Mouse (Mus musculus): Measurements from ENCODE around the gene Rtn4rl1. TPM values are rescaled to one million over a fixed set of nuclear protein-coding genes. Genes with fewer than 3 reads are reported as not detected.
A peak's percentile ranks its signal among the peaks of the same experiment; 100 is the strongest.

Gene Rtn4rl1
- polyA plus RNA-seq, 1 experiment from 2014 or later: 1.4 TPM

GRCm38 (mm10) chr11:75227632-75228031 lies 34.0 kb downstream of the Rtn4rl1 start:
- ATAC-seq (ENCODE audit: insufficient read depth, low FRiP score): no peak
- H3K9me3 ChIP-seq (replicated peaks; ENCODE audit: control insufficient read depth, low read length): no peaks in the 10 kb centered on the region
- no peaks in the 10 kb centered on the region for H3K36me3 ChIP-seq (ENCODE audit: control insufficient read depth, insufficient read depth, low read length)
- H3K9ac ChIP-seq (ENCODE audit: low read length): no peak overlapping the region
- H3K4me1 ChIP-seq (ENCODE audit: control insufficient read depth, insufficient read depth, low read length): no peaks in the 10 kb centered on the region
- no peaks in the 10 kb centered on the region for H3K27me3 ChIP-seq (ENCODE audit: control insufficient read depth, insufficient read depth, low read length)
- WGBS: 46% methylated on average over 3 of the region's 3 CpGs
- no peak overlapping the region for H3K4me3 ChIP-seq (replicated peaks; ENCODE audit: low read length)
- H3K4me2 ChIP-seq (ENCODE audit: low read depth, low read length): no peak overlapping the region
- H3K27ac ChIP-seq (ENCODE audit: low read length): no peak overlapping the region

- H3K4me1 ChIP-seq (ENCODE audit: control insufficient read depth, insufficient read depth, low read length): no peaks in the 10 kb centered on the region
- no peak overlapping the region for H3K9ac ChIP-seq (ENCODE audit: low read length)
- no peaks in the 10 kb centered on the region for H3K36me3 ChIP-seq (ENCODE audit: control insufficient read depth, insufficient read depth, low read length)
- no peak overlapping the region for H3K4me3 ChIP-seq (replicated peaks; ENCODE audit: low read length)
- H3K27ac ChIP-seq (ENCODE audit: low read length): no peak overlapping the region
- H3K4me2 ChIP-seq (ENCODE audit: low read depth, low read length): no peak overlapping the region
- H3K9me3 ChIP-seq (replicated peaks; ENCODE audit: control insufficient read depth, low read length): no peaks in the 10 kb centered on the region
- no peak for ATAC-seq (ENCODE audit: insufficient read depth, low FRiP score)
- H3K27me3 ChIP-seq (ENCODE audit: control insufficient read depth, insufficient read depth, low read length): no peaks in the 10 kb centered on the region
- 61% methylated on average over 6 of the region's 6 CpGs for WGBS
These were observed 35.7 kb downstream of the Rtn4rl1 start for GRCm38 (mm10) chr11:75229289-75229688.

- Histone ChIP-seq H3K36me3 (ENCODE audit: control insufficient read depth, insufficient read depth, low read length) (no peaks in the 10 kb centered on the region), H3K27ac (ENCODE audit: low read length) (no peak overlapping the region), H3K4me1 (ENCODE audit: control insufficient read depth, insufficient read depth, low read length) (no peaks in the 10 kb centered on the region), H3K27me3 (ENCODE audit: control insufficient read depth, insufficient read depth, low read length) (0 out of 2 replicates have a peak, but pooled peaks cover 2% of the 10 kb centered on the region), H3K9ac (ENCODE audit: low read length) (no peak overlapping the region), H3K9me3 (replicated peaks; ENCODE audit: control insufficient read depth, low read length) (no peaks in the 10 kb centered on the region), H3K4me3 (replicated peaks; ENCODE audit: low read length) (no peak overlapping the region), H3K4me2 (ENCODE audit: low read depth, low read length) (no peak overlapping the region)
- WGBS: 92% methylated on average over 6 of the region's 6 CpGs
- ATAC-seq (ENCODE audit: insufficient read depth, low FRiP score): no peak
These were observed 36.7 kb downstream of the Rtn4rl1 start for GRCm38 (mm10) chr11:75230272-75230760.

- Histone ChIP-seq H3K4me3 (replicated peaks; ENCODE audit: low read length) (no peak overlapping the region), H3K4me1 (ENCODE audit: control insufficient read depth, insufficient read depth, low read length) (no peaks in the 10 kb centered on the region), H3K9ac (ENCODE audit: low read length) (no peak overlapping the region), H3K27ac (ENCODE audit: low read length) (no peak overlapping the region), H3K9me3 (replicated peaks; ENCODE audit: control insufficient read depth, low read length) (no peaks in the 10 kb centered on the region), H3K27me3 (ENCODE audit: control insufficient read depth, insufficient read depth, low read length) (0 out of 2 replicates have a peak, but pooled peaks cover 3% of the 10 kb centered on the region), H3K4me2 (ENCODE audit: low read depth, low read length) (no peak overlapping the region), H3K36me3 (ENCODE audit: control insufficient read depth, insufficient read depth, low read length) (no peaks in the 10 kb centered on the region)
- peak; percentile 35; the same call in 1 of the 2 replicates for ATAC-seq (ENCODE audit: insufficient read depth, low FRiP score)
- WGBS: 12% methylated on average over 7 of the region's 7 CpGs
These were observed 38.2 kb downstream of the Rtn4rl1 start for GRCm38 (mm10) chr11:75231756-75232155.

- Histone ChIP-seq H3K36me3 (ENCODE audit: control insufficient read depth, insufficient read depth, low read length) (no peaks in the 10 kb centered on the region), H3K4me3 (replicated peaks; ENCODE audit: low read length) (no peak overlapping the region), H3K27ac (ENCODE audit: low read length) (no peak overlapping the region), H3K27me3 (ENCODE audit: control insufficient read depth, insufficient read depth, low read length) (0 out of 2 replicates have a peak, but pooled peaks cover 3% of the 10 kb centered on the region), H3K4me2 (ENCODE audit: low read depth, low read length) (no peak overlapping the region), H3K9ac (ENCODE audit: low read length) (no peak overlapping the region), H3K9me3 (replicated peaks; ENCODE audit: control insufficient read depth, low read length) (no peaks in the 10 kb centered on the region), H3K4me1 (ENCODE audit: control insufficient read depth, insufficient read depth, low read length) (no peaks in the 10 kb centered on the region)
- 75% methylated on average over 4 of the region's 4 CpGs for WGBS
- ATAC-seq (ENCODE audit: insufficient read depth, low FRiP score): no peak
These were observed 38.9 kb downstream of the Rtn4rl1 start for GRCm38 (mm10) chr11:75232434-75232833.

GRCm38 (mm10) chr11:75234745-75235144 lies 41.2 kb downstream of the Rtn4rl1 start:
- 3% methylated on average over 16 of the region's 16 CpGs for WGBS
- peak; percentile 78; the same call in 1 of the 2 replicates for ATAC-seq (ENCODE audit: insufficient read depth, low FRiP score)
- 0 out of 2 replicates have a peak, but pooled peaks cover 3% of the 10 kb centered on the region for H3K27me3 ChIP-seq (ENCODE audit: control insufficient read depth, insufficient read depth, low read length)
- no peak overlapping the region for H3K4me3 ChIP-seq (replicated peaks; ENCODE audit: low read length)
- no peak overlapping the region for H3K9ac ChIP-seq (ENCODE audit: low read length)
- H3K4me1 ChIP-seq (ENCODE audit: control insufficient read depth, insufficient read depth, low read length): no peaks in the 10 kb centered on the region
- H3K36me3 ChIP-seq (ENCODE audit: control insufficient read depth, insufficient read depth, low read length): no peaks in the 10 kb centered on the region
- H3K4me2 ChIP-seq (ENCODE audit: low read depth, low read length): no peak overlapping the region
- H3K9me3 ChIP-seq (replicated peaks; ENCODE audit: control insufficient read depth, low read length): no peaks in the 10 kb centered on the region
- H3K27ac ChIP-seq (ENCODE audit: low read length): no peak overlapping the region

GRCm38 (mm10) chr11:75240158-75240934 lies 46.8 kb downstream of the Rtn4rl1 start:
- H3K4me1 ChIP-seq (ENCODE audit: control insufficient read depth, insufficient read depth, low read length): no peaks in the 10 kb centered on the region
- H3K27ac ChIP-seq (ENCODE audit: low read length): no peak overlapping the region
- no peaks in the 10 kb centered on the region for H3K9me3 ChIP-seq (replicated peaks; ENCODE audit: control insufficient read depth, low read length)
- no peak overlapping the region for H3K4me3 ChIP-seq (replicated peaks; ENCODE audit: low read length)
- no peaks in the 10 kb centered on the region for H3K27me3 ChIP-seq (ENCODE audit: control insufficient read depth, insufficient read depth, low read length)
- ATAC-seq (ENCODE audit: insufficient read depth, low FRiP score): no peak
- H3K9ac ChIP-seq (ENCODE audit: low read length): no peak overlapping the region
- H3K36me3 ChIP-seq (ENCODE audit: control insufficient read depth, insufficient read depth, low read length): no peaks in the 10 kb centered on the region
- 55% methylated on average over 13 of the region's 13 CpGs for WGBS
- H3K4me2 ChIP-seq (ENCODE audit: low read depth, low read length): no peak overlapping the region

GRCm38 (mm10) chr11:75242710-75243255 lies 49.2 kb downstream of the Rtn4rl1 start:
- H3K27me3 ChIP-seq (ENCODE audit: control insufficient read depth, insufficient read depth, low read length): no peaks in the 10 kb centered on the region
- peaks cover 5% of the 10 kb centered on the region; the same call in 1 of the 2 replicates for H3K4me1 ChIP-seq (ENCODE audit: control insufficient read depth, insufficient read depth, low read length)
- no peak overlapping the region for H3K27ac ChIP-seq (ENCODE audit: low read length)
- H3K4me3 ChIP-seq (replicated peaks; ENCODE audit: low read length): no peak overlapping the region
- no peaks in the 10 kb centered on the region for H3K9me3 ChIP-seq (replicated peaks; ENCODE audit: control insufficient read depth, low read length)
- 86% methylated on average over 9 of the region's 9 CpGs for WGBS
- no peak overlapping the region for H3K4me2 ChIP-seq (ENCODE audit: low read depth, low read length)
- no peaks in the 10 kb centered on the region for H3K36me3 ChIP-seq (ENCODE audit: control insufficient read depth, insufficient read depth, low read length)
- no peak for ATAC-seq (ENCODE audit: insufficient read depth, low FRiP score)
- H3K9ac ChIP-seq (ENCODE audit: low read length): no peak overlapping the region

Measured in stomach, embryonic 16.5 days (tissue).